Mouse (Mus musculus): ENCODE measurements around the gene Wdr17. TPM values are rescaled to one million over a fixed set of nuclear protein-coding genes. Genes with fewer than 3 reads are reported as not detected.

Gene Wdr17
- total and polyA plus RNA-seq, 3 experiments, result not detected

DNA sequence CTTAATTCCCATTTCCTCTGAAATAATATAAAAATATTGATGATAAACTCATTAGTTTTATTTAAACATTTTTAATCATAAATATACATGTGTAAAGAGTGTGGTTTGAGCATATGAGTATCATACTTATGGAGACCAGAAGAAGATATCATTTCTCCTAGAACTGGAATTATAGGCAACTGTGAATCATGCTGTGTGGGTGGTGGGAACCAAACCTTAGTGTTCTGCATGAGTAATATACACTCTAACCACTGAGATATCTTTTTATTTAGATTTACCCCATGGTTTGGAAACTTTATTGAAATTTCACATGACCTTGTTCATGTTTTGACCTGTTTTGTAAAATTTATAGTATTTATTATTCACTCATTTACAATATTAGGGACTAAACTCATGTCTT is 68.3 kb downstream of the Wdr17 start:
- no peak overlapping the region for H3K4me3 ChIP-seq (ENCODE audit: control insufficient read depth in 1 of 2, insufficient read depth in 1 of 2, low read depth in 2 of 2, low read length in 2 of 2)
- no peaks in the 10 kb centered on the region for H3K9me3 ChIP-seq (replicated peaks; ENCODE audit: insufficient read depth, low read length)
- H3K4me1 ChIP-seq (ENCODE audit: control insufficient read depth in 1 of 2, insufficient read depth in 2 of 2, low read length in 2 of 2), result no peaks in the 10 kb centered on the region
- H3K36me3 ChIP-seq (ENCODE audit: control insufficient read depth in 1 of 2, insufficient read depth in 2 of 2, low read length in 2 of 2), result no peaks in the 10 kb centered on the region
- no peak overlapping the region for H3K9ac ChIP-seq (ENCODE audit: control insufficient read depth, low read depth, low read length, poor library complexity, severe bottlenecking)
- no peaks in the 10 kb centered on the region for H3K79me2 ChIP-seq (ENCODE audit: control insufficient read depth, insufficient read depth, low read length, poor library complexity)
- no peak for TF ChIP-seq HCFC1 (IDR thresholded peaks at IDR 0.05; ENCODE audit: low read depth, low read length)
- TF ChIP-seq USF1 (IDR thresholded peaks at IDR 0.05; ENCODE audit: low read depth, low read length), result no peak
- TF ChIP-seq CTCF (IDR thresholded peaks at IDR 0.05 in 2 of 3, conservative IDR thresholded peaks at IDR 0.05 in 1 of 3; ENCODE audit: control insufficient read depth in 1 of 3, insufficient read depth in 1 of 3, low read depth in 2 of 3, low read length in 3 of 3, poor library complexity in 1 of 3, severe bottlenecking in 1 of 3), result no peak
- TF ChIP-seq MEF2A (IDR thresholded peaks at IDR 0.05; ENCODE audit: extremely low read depth, insufficient replicate concordance, low read depth, low read length, poor library complexity, severe bottlenecking), result no peak
- TF ChIP-seq MYB (IDR thresholded peaks at IDR 0.05; ENCODE audit: low read depth, low read length), result no peak
- no peak for TF ChIP-seq TCF12 (IDR thresholded peaks at IDR 0.05; ENCODE audit: low read depth, low read length)
- no peak for TF ChIP-seq ETS1 (IDR thresholded peaks at IDR 0.05; ENCODE audit: low read depth, low read length)
- TF ChIP-seq ZC3H11A (IDR thresholded peaks at IDR 0.05; ENCODE audit: low read depth, low read length), result no peak
- no peak for TF ChIP-seq MAX (IDR thresholded peaks at IDR 0.05; ENCODE audit: low read length)
- TF ChIP-seq MYC (IDR thresholded peaks at IDR 0.05; ENCODE audit: low read depth, low read length), result no peak
- no peak for TF ChIP-seq MAZ (IDR thresholded peaks at IDR 0.05; ENCODE audit: low read depth, low read length)
- no peak for TF ChIP-seq ELF1 (IDR thresholded peaks at IDR 0.05; ENCODE audit: low read depth, low read length)
- TF ChIP-seq NELFE (IDR thresholded peaks at IDR 0.05; ENCODE audit: low read depth, low read length), result no peak
- TF ChIP-seq SIN3A (IDR thresholded peaks at IDR 0.05; ENCODE audit: low read length), result no peak
- TF ChIP-seq RAD21 (IDR thresholded peaks at IDR 0.05; ENCODE audit: low read depth, low read length), result no peak
- TF ChIP-seq KAT2A (conservative IDR thresholded peaks at IDR 0.05; ENCODE audit: low read depth, low read length), result no peak
- no peak for TF ChIP-seq RCOR1 (IDR thresholded peaks at IDR 0.05; ENCODE audit: low read depth, low read length)
- H3K27me3 ChIP-seq (ENCODE audit: control insufficient read depth in 1 of 2, insufficient read depth in 2 of 2, low read length in 2 of 2), result no peaks in the 10 kb centered on the region
- no peak overlapping the region for H3K27ac ChIP-seq (ENCODE audit: control insufficient read depth, low read depth, low read length)
- DNase-seq (ENCODE audit: low read depth, low spot score), result no peak

DNA sequence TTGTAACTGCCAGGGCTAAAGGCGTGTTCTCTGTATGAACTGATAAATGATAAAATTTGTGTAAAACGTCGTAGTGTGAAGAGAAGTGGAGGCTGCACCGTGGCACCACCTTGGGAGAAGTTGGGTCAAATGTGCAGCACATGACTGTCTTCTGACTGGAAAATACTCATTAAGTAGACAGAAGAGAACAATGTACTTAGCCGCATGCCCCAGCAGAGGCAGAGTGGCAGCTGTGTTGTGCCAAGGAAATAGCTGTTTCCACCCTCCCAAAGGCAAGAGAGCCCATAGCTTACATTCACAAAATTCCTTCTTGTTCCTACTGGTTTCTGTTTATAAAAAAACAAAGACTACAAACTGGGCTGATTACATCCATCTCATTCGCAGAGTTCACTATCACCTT is 78.8 kb downstream of the Wdr17 start:
- no peaks in the 10 kb centered on the region for H3K79me2 ChIP-seq (ENCODE audit: control insufficient read depth, insufficient read depth, low read length, poor library complexity)
- no peak overlapping the region for H3K4me3 ChIP-seq (ENCODE audit: control insufficient read depth in 1 of 2, insufficient read depth in 1 of 2, low read depth in 2 of 2, low read length in 2 of 2)
- H3K36me3 ChIP-seq (ENCODE audit: control insufficient read depth in 1 of 2, insufficient read depth in 2 of 2, low read length in 2 of 2), result no peaks in the 10 kb centered on the region
- no peak for TF ChIP-seq E2F4 (IDR thresholded peaks at IDR 0.05; ENCODE audit: borderline replicate concordance, low read depth, low read length)
- no peak for TF ChIP-seq UBTF (IDR thresholded peaks at IDR 0.05; ENCODE audit: borderline replicate concordance, insufficient read depth, low read depth, low read length)
- no peak for TF ChIP-seq POLR2AphosphoS5 (IDR thresholded peaks at IDR 0.05; ENCODE audit: borderline replicate concordance, low read depth, low read length)
- no peak for TF ChIP-seq ZC3H11A (IDR thresholded peaks at IDR 0.05; ENCODE audit: low read depth, low read length)
- TF ChIP-seq CHD1 (IDR thresholded peaks at IDR 0.05; ENCODE audit: low read depth, low read length), result no peak
- no peak for TF ChIP-seq USF2 (IDR thresholded peaks at IDR 0.05; ENCODE audit: borderline replicate concordance in 1 of 2, insufficient read depth in 1 of 2, low read depth in 1 of 2, low read length in 2 of 2)
- no peak for TF ChIP-seq ZMIZ1 (IDR thresholded peaks at IDR 0.05; ENCODE audit: low read depth, low read length)
- no peak for TF ChIP-seq JUND (IDR thresholded peaks at IDR 0.05; ENCODE audit: low read depth, low read length)
- TF ChIP-seq CTCF (IDR thresholded peaks at IDR 0.05 in 2 of 3, conservative IDR thresholded peaks at IDR 0.05 in 1 of 3; ENCODE audit: control insufficient read depth in 1 of 3, insufficient read depth in 1 of 3, low read depth in 2 of 3, low read length in 3 of 3, poor library complexity in 1 of 3, severe bottlenecking in 1 of 3), result no peak
- no peak for TF ChIP-seq CHD2 (IDR thresholded peaks at IDR 0.05; ENCODE audit: low read length)
- H3K27me3 ChIP-seq (ENCODE audit: control insufficient read depth in 1 of 2, insufficient read depth in 2 of 2, low read length in 2 of 2), result no peaks in the 10 kb centered on the region
- H3K4me1 ChIP-seq (ENCODE audit: control insufficient read depth in 1 of 2, insufficient read depth in 2 of 2, low read length in 2 of 2), result no peaks in the 10 kb centered on the region
- no peak overlapping the region for H3K9ac ChIP-seq (ENCODE audit: control insufficient read depth, low read depth, low read length, poor library complexity, severe bottlenecking)
- no peak for DNase-seq (ENCODE audit: low read depth, low spot score)
- H3K27ac ChIP-seq (ENCODE audit: control insufficient read depth, low read depth, low read length), result no peak overlapping the region
- H3K9me3 ChIP-seq (replicated peaks; ENCODE audit: insufficient read depth, low read length), result no peaks in the 10 kb centered on the region
